Mouse (Mus musculus): ENCODE results near the gene Lexm. TPM values are rescaled to one million over a fixed set of nuclear protein-coding genes. Genes with fewer than 3 reads are reported as not detected.

The Lexm gene
- polyA plus RNA-seq, 1 experiment = 2.0 TPM

GRCm38 (mm10) chr4:106542211-106542610, 74.8 kb downstream of the Lexm start:
- H3K9ac ChIP-seq (ENCODE audit: low read depth, poor library complexity, severe bottlenecking) = no peak overlapping the region
- H3K27me3 ChIP-seq (ENCODE audit: control insufficient read depth, insufficient read depth, low read length, poor library complexity, severe bottlenecking) = no peaks in the 10 kb centered on the region
- no peak for TF ChIP-seq POLR2A (IDR thresholded peaks at IDR 0.05; ENCODE audit: insufficient read depth, low read length)
- no peak for TF ChIP-seq EP300 (IDR thresholded peaks at IDR 0.05; ENCODE audit: insufficient read depth, low read depth, low read length)
- TF ChIP-seq CTCF (IDR thresholded peaks at IDR 0.05; ENCODE audit: low read depth, low read length) = no peak
- no peak overlapping the region for H3K4me3 ChIP-seq (ENCODE audit: low read depth, low read length)
- no peaks in the 10 kb centered on the region for H3K36me3 ChIP-seq (ENCODE audit: control insufficient read depth, insufficient read depth, low read length, poor library complexity, severe bottlenecking)
- H3K4me1 ChIP-seq (ENCODE audit: control insufficient read depth, insufficient read depth, low read length) = no peaks in the 10 kb centered on the region
- no peak overlapping the region for H3K27ac ChIP-seq (ENCODE audit: insufficient read depth, low read length)
- no peaks in the 10 kb centered on the region for H3K9me3 ChIP-seq (replicated peaks; ENCODE audit: control insufficient read depth, insufficient read depth, low read length, poor library complexity, severe bottlenecking)

DNA sequence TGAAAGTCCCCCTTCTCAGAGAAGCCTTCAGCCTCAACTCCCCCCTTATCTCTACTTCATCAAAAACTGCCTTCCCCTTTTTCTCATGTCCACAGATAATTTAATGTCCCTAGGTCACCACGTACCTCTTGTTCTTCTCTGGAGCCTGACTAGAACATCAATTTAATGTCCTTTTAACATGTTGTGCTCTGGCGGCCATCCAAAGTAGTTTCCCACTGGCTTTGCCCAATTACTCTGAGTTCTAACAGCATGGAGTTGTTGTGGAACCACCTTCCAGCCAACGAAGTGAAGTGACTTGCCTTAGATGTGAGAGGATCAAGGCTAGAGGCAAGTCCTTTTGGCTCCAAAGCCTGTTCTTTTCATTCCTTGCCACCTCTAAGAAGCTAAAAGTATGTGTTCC, 75.5 kb downstream of the Lexm start:
- Histone ChIP-seq H3K9ac (ENCODE audit: low read depth, poor library complexity, severe bottlenecking) (no peak overlapping the region), H3K9me3 (replicated peaks; ENCODE audit: control insufficient read depth, insufficient read depth, low read length, poor library complexity, severe bottlenecking) (no peaks in the 10 kb centered on the region), H3K27me3 (ENCODE audit: control insufficient read depth, insufficient read depth, low read length, poor library complexity, severe bottlenecking) (no peaks in the 10 kb centered on the region), H3K27ac (ENCODE audit: insufficient read depth, low read length) (no peak overlapping the region), H3K4me1 (ENCODE audit: control insufficient read depth, insufficient read depth, low read length) (no peaks in the 10 kb centered on the region), H3K4me3 (ENCODE audit: low read depth, low read length) (no peak overlapping the region), H3K36me3 (ENCODE audit: control insufficient read depth, insufficient read depth, low read length, poor library complexity, severe bottlenecking) (no peaks in the 10 kb centered on the region)
- TF ChIP-seq CTCF (IDR thresholded peaks at IDR 0.05; ENCODE audit: low read depth, low read length) = no peak
- no peak for TF ChIP-seq POLR2A (IDR thresholded peaks at IDR 0.05; ENCODE audit: insufficient read depth, low read length)
- TF ChIP-seq EP300 (IDR thresholded peaks at IDR 0.05; ENCODE audit: insufficient read depth, low read depth, low read length) = no peak

Other genes starting within 250 kb of the Lexm start
- 1.2 and 1.3 TPM in 2 replicates for gene Pcsk9, start 152.9 kb downstream of the Lexm start, polyA plus RNA-seq (2011; ENCODE audit: insufficient read depth, insufficient read length, low read depth, missing spikeins)
- gene Bsnd, start 125.0 kb downstream of the Lexm start, polyA plus RNA-seq (2011; ENCODE audit: insufficient read depth, insufficient read length, low read depth, missing spikeins) = not detected in 2 replicates
- gene Dhcr24, start 56.2 kb downstream of the Lexm start, polyA plus RNA-seq (2011; ENCODE audit: insufficient read depth, insufficient read length, low read depth, missing spikeins) = 77.5 and 85.2 TPM in 2 replicates
- gene Ttc22, start 5.2 kb upstream of the Lexm start, polyA plus RNA-seq (2011; ENCODE audit: insufficient read depth, insufficient read length, low read depth, missing spikeins) = not detected in 2 replicates
- 7.2 and 10.0 TPM in 2 replicates for gene Pars2, start 33.8 kb upstream of the Lexm start, polyA plus RNA-seq (2011; ENCODE audit: insufficient read depth, insufficient read length, low read depth, missing spikeins)
- gene Ttc4, start 61.7 kb upstream of the Lexm start, polyA plus RNA-seq (2011; ENCODE audit: insufficient read depth, insufficient read length, low read depth, missing spikeins) = 60.6 and 71.6 TPM in 2 replicates
- gene Mroh7, start 113.7 kb upstream of the Lexm start, polyA plus RNA-seq (2011; ENCODE audit: insufficient read depth, insufficient read length, low read depth, missing spikeins) = 0.24 and 0.51 TPM in 2 replicates
- not detected in 2 replicates for gene Fam151a, start 116.6 kb upstream of the Lexm start, polyA plus RNA-seq (2011; ENCODE audit: insufficient read depth, insufficient read length, low read depth, missing spikeins)
- gene Acot11, start 187.8 kb upstream of the Lexm start, polyA plus RNA-seq (2011; ENCODE audit: insufficient read depth, insufficient read length, low read depth, missing spikeins) = 3.8 and 4.7 TPM in 2 replicates

Measured in ES-Bruce4 (cell line).